Mouse (Mus musculus) ES-E14 (cell line): ENCODE measurements at regions not wholly inside any gene's neighbourhood (a gene's known extent, or its start where the extent isn't known, plus 50 kb on each side); places are given as distances from the start of the nearest gene placed in this dataset.

Experiments used
- DNase-seq: peaks from one replicate; pipeline ENCODE4 v3.0.0-alpha.2; 2013; ENCODE audit warnings: low read depth, low spot score
- H3K27ac ChIP-seq: 2 replicates; pipeline ENCODE4 v1.5.1; 2012; ENCODE audit warnings: low read depth, mild to moderate bottlenecking, low read length, moderate library complexity, mixed read lengths; ENCODE audit not compliant: poor library complexity, insufficient read depth, severe bottlenecking
- H3K36me3 ChIP-seq: 2 replicates; pipeline ENCODE4 v1.6.1; 2012; ENCODE audit warnings: mild to moderate bottlenecking, low read length, moderate library complexity, mixed read lengths; ENCODE audit not compliant: control insufficient read depth, poor library complexity, insufficient read depth, severe bottlenecking
- H3K4me1 ChIP-seq, 2 experiments: fragments of 150-350 bp in 1 of 2; sonication (generic) in 1 of 2; 2 replicates each; pipeline ENCODE4 v1.6.1; 2012; ENCODE audit warnings: low read length in 2 of 2, mild to moderate bottlenecking in 1 of 2, mixed read lengths in 1 of 2; ENCODE audit not compliant: control insufficient read depth in 2 of 2, insufficient read depth in 2 of 2, poor library complexity in 1 of 2
- H3K4me3 ChIP-seq, 2 experiments: fragments of 150-350 bp in 1 of 2; sonication (generic) in 1 of 2; 2 replicates each; pipeline ENCODE4 v1.5.1; 2012; ENCODE audit warnings: low read length in 2 of 2, low read depth in 1 of 2, mild to moderate bottlenecking in 1 of 2, mixed read lengths in 1 of 2; ENCODE audit not compliant: insufficient read depth in 1 of 2, poor library complexity in 1 of 2, severe bottlenecking in 1 of 2
- H3K9ac ChIP-seq: 2 replicates; pipeline ENCODE4 v1.6.1; 2012; ENCODE audit warnings: low read depth, mild to moderate bottlenecking, low read length, mixed read lengths; ENCODE audit not compliant: poor library complexity, insufficient read depth, severe bottlenecking
- H3K9me3 ChIP-seq: fragments of 150-350 bp; sonication (generic); 2 replicates; pipeline ENCODE4 v1.6.1; 2012; ENCODE audit warnings: low read depth, mild to moderate bottlenecking, low read length; ENCODE audit not compliant: control insufficient read depth, insufficient read depth
- CHD2 ChIP-seq: IDR thresholded peaks from 2 replicates; pipeline ENCODE4 v1.6.1; 2014; ENCODE audit warnings: mild to moderate bottlenecking, low read depth, low read length, inconsistent platforms
- HCFC1 ChIP-seq: IDR thresholded peaks from 2 replicates; pipeline ENCODE4 v1.6.1; 2012; ENCODE audit warnings: low read length, inconsistent platforms, borderline replicate concordance; ENCODE audit not compliant: insufficient read depth
- MAFK ChIP-seq: IDR thresholded peaks from 2 replicates; pipeline ENCODE4 v1.6.1; 2014; ENCODE audit warnings: mild to moderate bottlenecking, low read depth, low read length, inconsistent platforms; ENCODE audit not compliant: insufficient read depth
- ZC3H11A ChIP-seq: IDR thresholded peaks from 2 replicates; pipeline ENCODE4 v1.6.1; 2012; ENCODE audit warnings: low read depth, mild to moderate bottlenecking, inconsistent platforms, low read length, borderline replicate concordance
- ZNF384 ChIP-seq: IDR thresholded peaks from 2 replicates; pipeline ENCODE4 v1.6.1; 2012; ENCODE audit warnings: low read depth, low read length, inconsistent platforms
- in situ Hi-C, 2 experiments: fragments of 600-800 bp; cut with MboI; formaldehyde crosslinking; loops; one replicate each; pipeline ENCODE4 v1.15.1; 2025; ENCODE audit warnings: low sequenced_read_pairs in 2 of 2, inconsistent platforms in 1 of 2; ENCODE audit not compliant: unreplicated experiment in 2 of 2

GRCm38 (mm10) chr4:35356051-35356450 lies 130.1 kb upstream of the C9orf72 start:
- no peaks in the 10 kb centered on the region for H3K36me3 ChIP-seq
- H3K9me3 ChIP-seq = no peaks in the 10 kb centered on the region
- no peak overlapping the region for H3K27ac ChIP-seq
- no peak for TF ChIP-seq CHD2
- TF ChIP-seq HCFC1 = no peak
- TF ChIP-seq ZNF384 = no peak
- TF ChIP-seq MAFK = no peak
- TF ChIP-seq ZC3H11A = no peak
- in situ Hi-C loops = no loop called here
- DNase-seq = no peak
- H3K4me3 ChIP-seq = no peak overlapping the region
- H3K4me1 ChIP-seq = no peaks in the 10 kb centered on the region
- H3K9ac ChIP-seq = no peak overlapping the region

- no peak for DNase-seq
- Histone ChIP-seq H3K27ac (no peak overlapping the region), H3K36me3 (no peaks in the 10 kb centered on the region), H3K4me3 (no peak overlapping the region), H3K9ac (no peak overlapping the region), H3K4me1 (no peaks in the 10 kb centered on the region), H3K9me3 (no peaks in the 10 kb centered on the region)
- in situ Hi-C loops = no loop called here
- TF ChIP-seq CHD2 (no peak), MAFK (no peak), ZC3H11A (no peak), HCFC1 (no peak), ZNF384 (no peak)
Observed at GRCm38 (mm10) chr4:35354046-35354445, 128.1 kb upstream of the C9orf72 start.

GRCm38 (mm10) chr4:35352606-35353005 lies 126.6 kb upstream of the C9orf72 start:
- no peak overlapping the region for H3K9ac ChIP-seq
- no peak overlapping the region for H3K4me3 ChIP-seq
- DNase-seq = no peak
- no peaks in the 10 kb centered on the region for H3K36me3 ChIP-seq
- H3K9me3 ChIP-seq = no peaks in the 10 kb centered on the region
- no peaks in the 10 kb centered on the region for H3K4me1 ChIP-seq
- TF ChIP-seq CHD2 (no peak), HCFC1 (no peak), ZC3H11A (no peak), MAFK (no peak)
- H3K27ac ChIP-seq = no peak overlapping the region
- in situ Hi-C loops = no loop called here

- H3K4me1 ChIP-seq = no peaks in the 10 kb centered on the region
- 0 out of 2 replicates have a peak, but pooled peaks have one; percentile 15 for TF ChIP-seq MAFK
- TF ChIP-seq ZNF384 = no peak
- no peak overlapping the region for H3K4me3 ChIP-seq
- in situ Hi-C loops = no loop called here
- H3K9me3 ChIP-seq = no peaks in the 10 kb centered on the region
- no peaks in the 10 kb centered on the region for H3K36me3 ChIP-seq
- H3K9ac ChIP-seq = no peak overlapping the region
- no peak for DNase-seq
- no peak overlapping the region for H3K27ac ChIP-seq
Observed at GRCm38 (mm10) chr4:35350465-35350864, 124.5 kb upstream of the C9orf72 start.

DNA sequence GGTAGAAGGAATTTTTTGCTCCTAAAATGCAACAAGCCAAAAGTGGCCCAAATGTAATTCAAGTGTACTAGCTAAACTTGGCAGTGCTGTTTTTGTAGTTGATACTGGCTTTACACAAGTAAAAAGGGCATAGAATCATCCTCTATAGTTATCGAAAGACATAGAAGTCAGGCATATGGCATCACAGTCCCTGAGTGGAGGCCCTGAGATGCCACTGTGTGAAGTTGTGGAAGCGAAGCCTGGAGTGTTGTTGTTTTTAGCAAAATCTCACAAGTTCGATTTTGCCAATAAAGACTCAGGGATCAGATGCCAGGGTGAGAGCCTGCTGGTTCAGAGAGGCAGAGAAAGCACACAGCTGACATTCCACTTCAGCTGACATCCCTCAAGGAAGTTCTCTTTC lies 121.6 kb upstream of the C9orf72 start:
- in situ Hi-C loops = no loop called here
- no peak for DNase-seq
- Histone ChIP-seq H3K27ac (no peak overlapping the region), H3K4me1 (no peaks in the 10 kb centered on the region), H3K4me3 (no peak overlapping the region), H3K9me3 (no peaks in the 10 kb centered on the region), H3K36me3 (no peaks in the 10 kb centered on the region), H3K9ac (no peak overlapping the region)
- TF ChIP-seq ZNF384 (no peak), HCFC1 (no peak), CHD2 (no peak), ZC3H11A (no peak), MAFK (no peak)
